Comparison of ENCODE assay signal across 16 mouse cellular contexts in the genomic region with DNA sequence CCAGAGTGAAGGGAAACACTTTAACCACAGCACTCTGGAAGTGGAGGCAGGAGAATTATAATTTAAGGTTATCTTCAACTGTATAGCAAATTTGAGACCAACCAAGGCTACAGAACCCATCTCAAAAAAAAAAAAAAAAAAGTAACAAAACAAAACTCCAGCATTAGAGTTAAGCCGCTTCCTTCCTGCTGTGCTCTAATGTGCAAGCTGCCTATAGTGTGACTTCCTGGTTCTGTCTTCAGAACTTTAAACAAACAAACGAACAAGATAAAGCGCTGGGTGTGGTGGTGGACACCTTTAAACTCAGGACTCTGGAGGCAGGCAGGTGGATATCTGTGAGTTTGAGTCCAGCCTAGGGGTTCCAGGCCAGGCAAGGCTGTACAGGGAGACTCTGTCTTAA. TPM values are rescaled to one million over a fixed set of nuclear protein-coding genes. Genes with fewer than 3 reads are reported as not detected.
DNase-seq lines count a peak whose midpoint lies in the region; ATAC-seq and TF ChIP-seq lines count a peak whose summit lies in the region.
"Had no signal": no experiment of that assay in that cellular context is flagged by ENCODE, and none has a peak within 500 bp of the region (broad histone marks: within the 10 kb centered on the region; RNA-seq: fewer than 3 reads in every experiment).

No protein-coding gene starts in this region.

- no peak for TF ChIP-seq CTCF in thymus, adult 2 months (IDR thresholded peaks at IDR 0.05; ENCODE audit: borderline replicate concordance, control insufficient read depth, extremely low read depth, insufficient read depth, low read length, poor library complexity)

- no peak for TF ChIP-seq POLR2A in thymus, adult 2 months (IDR thresholded peaks at IDR 0.05; ENCODE audit: control insufficient read depth, extremely low read depth, insufficient read depth, low read length, poor library complexity)

- H3K27me3 ChIP-seq in thymus, adult 2 months (ENCODE audit: control insufficient read depth, insufficient read depth, low read length), result no peaks in the 10 kb centered on the region
- H3K27me3 ChIP-seq: embryonic facial prominence, embryonic 15.5 days; forebrain, embryonic 13.5 days; neural tube, embryonic 12.5 days had no signal

- WGBS in thymus, adult 2 months, result 5% methylated on average over 3 of the region's 3 CpGs

- ATAC-seq in common myeloid progenitor, adult 5-6 weeks (replicated peaks; ENCODE audit: low read depth, poor library complexity, severe bottlenecking), result peak; percentile 45; the same call in 1 of the 2 replicates
- ATAC-seq: forebrain, embryonic 13.5 days; midbrain, embryonic 13.5 days had no signal

- DNase-seq in thymus, adult 2 months, result peak; percentile 21
- no peak for DNase-seq in thymus, adult 18-20 months
- DNase-seq in naive thymus-derived CD4-positive, alpha-beta T cell, adult 2 months (ENCODE audit: low read depth), result peak; percentile 70
- DNase-seq in gastrocnemius, postnatal 25 days, result no peak
- no peak for DNase-seq in gastrocnemius, adult 18-20 months (ENCODE audit: low spot score)
- DNase-seq in layer of hippocampus, adult 11-12 months (ENCODE audit: low spot score), result no peak
- DNase-seq: adrenal gland, postnatal 10 days; kidney, adult 2 months; layer of hippocampus, adult 9-11 months had no signal

- H3K27ac ChIP-seq in thymus, adult 2 months (ENCODE audit: control insufficient read depth, insufficient read depth, low read length), result peak overlapping the region; percentile 89
- H3K27ac ChIP-seq: embryonic facial prominence, embryonic 15.5 days; forebrain, embryonic 13.5 days; midbrain, embryonic 13.5 days; neural tube, embryonic 12.5 days had no signal

- no peaks in the 10 kb centered on the region for H3K36me3 ChIP-seq in thymus, adult 2 months (ENCODE audit: control insufficient read depth, insufficient read depth, low read length)
- H3K36me3 ChIP-seq: embryonic facial prominence, embryonic 15.5 days; heart, embryonic 12.5 days; midbrain, embryonic 13.5 days; neural tube, embryonic 12.5 days had no signal

- H3K4me3 ChIP-seq in thymus, adult 2 months (ENCODE audit: control insufficient read depth, insufficient read depth, low read length), result no peak overlapping the region
- H3K4me3 ChIP-seq: embryonic facial prominence, embryonic 15.5 days; forebrain, embryonic 13.5 days; heart, embryonic 12.5 days; midbrain, embryonic 13.5 days; neural tube, embryonic 12.5 days had no signal

- H3K4me1 ChIP-seq in thymus, adult 2 months (replicated peaks; ENCODE audit: control insufficient read depth, insufficient read depth, low read length), result peaks cover 9% of the 10 kb centered on the region
- H3K4me1 ChIP-seq: embryonic facial prominence, embryonic 15.5 days; midbrain, embryonic 13.5 days; neural tube, embryonic 12.5 days had no signal

RNA-seq across cellular contexts. Expression of gene Clec3b, which starts 1.3 kb away (rescaled TPM):
- 19.2 and 20.0 TPM in 2 replicates for polyA plus RNA-seq in thymus, adult 2 months (2012; rRNA removed)
- total RNA-seq in common myeloid progenitor, adult 5-6 weeks (2017), result 2.1 TPM in 1 of 2 replicates, not detected in the other
- 10 to 100 TPM; 44.1 to 65.2 TPM for total RNA-seq in gastrocnemius, postnatal 25 days (2021)
- 10 to 100 TPM; 39.9 to 42.7 TPM for total RNA-seq in gastrocnemius, adult 18-20 months (2021)
- polyA plus RNA-seq: heart, embryonic 12.5 days; hindbrain, embryonic 11.5 days; midbrain, embryonic 13.5 days; neural tube, embryonic 12.5 days had no signal

RNA-seq across cellular contexts. Expression of gene Exosc7, which starts 39.0 kb away (rescaled TPM):
- polyA plus RNA-seq in thymus, adult 2 months (2012; rRNA removed), result 40.4 and 41.3 TPM in 2 replicates
- total RNA-seq in common myeloid progenitor, adult 5-6 weeks (2017), result 104 and 108 TPM in 2 replicates
- total RNA-seq in gastrocnemius, postnatal 25 days (2021), result 10 to 100 TPM; 17.3 to 19.6 TPM
- total RNA-seq in gastrocnemius, adult 18-20 months (2021), result 10 to 100 TPM; 18.7 to 20.3 TPM

RNA-seq across cellular contexts. Expression of gene Zdhhc3, which starts 39.0 kb away (rescaled TPM):
- polyA plus RNA-seq in thymus, adult 2 months (2012; rRNA removed), result 173 and 229 TPM in 2 replicates
- total RNA-seq in common myeloid progenitor, adult 5-6 weeks (2017), result 43.1 and 45.2 TPM in 2 replicates
- total RNA-seq in gastrocnemius, postnatal 25 days (2021), result 10 to 100 TPM; 48.5 to 49.5 TPM
- 10 to 100 TPM; 59.7 to 66.6 TPM for total RNA-seq in gastrocnemius, adult 18-20 months (2021)

Comparison
In these comparisons a context has a peak if more than half of its experiments do, and no peak if none do; other contexts are left out.
1. DNase-seq: peak in thymus, adult 2 months (single experiment) and naive thymus-derived CD4-positive, alpha-beta T cell, adult 2 months (single experiment); none in thymus, adult 18-20 months (0 of 2), gastrocnemius, postnatal 25 days (single experiment), gastrocnemius, adult 18-20 months (single experiment) and layer of hippocampus, adult 11-12 months (single experiment).
2. RNA of gene Clec3b, which starts 1.3 kb away (total RNA-seq): 44.1 to 65.2 TPM in gastrocnemius, postnatal 25 days and 39.9 to 42.7 TPM in gastrocnemius, adult 18-20 months; 2.1 TPM in common myeloid progenitor, adult 5-6 weeks; every median in the first group is over 10 times any median in the second.